Mouse (Mus musculus) heart, adult 11 months (tissue): ENCODE results near the gene Gm4969.

Experiments
- DNase-seq: peaks from one replicate; pipeline ENCODE4 v3.0.0; 2022

The Gm4969 gene

DNA sequence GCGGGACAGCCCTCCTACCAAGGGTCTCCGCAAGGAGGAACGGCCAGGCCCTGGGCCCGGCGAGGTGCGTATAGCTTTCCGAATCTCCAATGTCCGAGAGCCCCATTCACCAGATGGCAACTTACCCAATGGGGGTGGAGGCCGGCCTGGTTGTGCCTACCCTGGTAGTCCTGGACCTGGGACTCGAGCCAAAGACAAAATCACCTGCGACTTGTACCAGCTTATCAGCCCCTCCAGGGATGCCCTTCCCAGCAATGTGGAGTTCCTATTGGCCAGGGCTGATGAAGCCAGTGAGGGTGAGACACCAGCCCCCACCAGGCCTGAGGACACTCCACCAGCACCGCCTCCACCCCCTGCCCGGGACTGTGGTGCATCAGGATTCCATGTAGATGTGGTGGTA is 18.0 kb upstream of the Gm4969 start:
- DNase-seq, result peak; percentile 92

- peak; percentile 100 for DNase-seq
Measured at GRCm38 (mm10) chr7:19131324-19131848, 13.2 kb upstream of the Gm4969 start.

GRCm38 (mm10) chr7:19130657-19131056 is 12.5 kb upstream of the Gm4969 start:
- no peak for DNase-seq

- DNase-seq, result no peak
Measured at GRCm38 (mm10) chr7:19129396-19129795, 11.2 kb upstream of the Gm4969 start.

- DNase-seq, result no peak
Measured at GRCm38 (mm10) chr7:19127744-19128143, 9.6 kb upstream of the Gm4969 start.

DNA sequence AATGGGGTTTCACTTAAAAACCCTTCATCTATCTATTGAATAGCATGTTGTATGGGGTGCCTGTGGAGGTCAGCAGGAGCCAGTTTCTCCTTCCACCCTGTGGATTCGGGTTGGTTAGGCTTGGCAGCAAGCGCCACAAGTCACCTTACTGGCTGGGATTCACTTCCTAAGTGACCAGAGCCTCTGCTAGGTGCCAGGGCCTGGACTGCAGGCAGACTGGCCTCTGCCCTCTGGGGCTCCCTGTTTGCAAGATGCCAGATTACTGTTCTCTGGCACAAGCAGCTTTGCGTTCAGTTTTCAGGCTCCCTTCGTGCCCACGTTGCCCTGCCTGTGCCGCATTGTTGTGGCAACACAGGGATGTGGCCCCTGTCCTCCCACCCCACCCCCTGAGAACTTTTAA is 6.5 kb upstream of the Gm4969 start:
- DNase-seq, result no peak

GRCm38 (mm10) chr7:19121686-19122085 is 3.5 kb upstream of the Gm4969 start:
- DNase-seq, result no peak

- DNase-seq, result peak; percentile 100
Measured at GRCm38 (mm10) chr7:19119631-19120429, 1.7 kb upstream of the Gm4969 start, which contains the start of gene Fbxo46. Gene Fbxo46 (plus strand): TSS chr7:19119859.

DNA sequence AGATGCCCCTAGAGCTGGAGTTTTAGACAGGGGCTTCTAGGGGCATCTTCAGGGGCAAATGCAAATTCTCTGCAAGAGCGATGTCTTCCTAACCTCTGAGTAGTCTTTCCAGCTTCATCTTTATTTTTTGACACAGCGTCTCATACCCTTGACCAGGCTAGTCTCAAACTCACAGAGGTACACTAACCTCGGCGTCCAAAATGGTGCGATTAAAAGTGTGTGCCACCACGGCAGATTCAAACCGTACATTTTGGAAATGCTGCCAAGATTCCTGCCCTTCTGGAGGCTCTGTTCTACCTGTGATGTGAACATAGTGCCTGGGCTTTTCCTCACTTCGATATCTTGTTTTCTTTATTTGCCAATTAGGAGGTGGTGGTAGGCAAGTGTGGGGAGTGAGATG is 915 bp upstream of the Gm4969 start:
- peak; percentile 93 for DNase-seq

DNA sequence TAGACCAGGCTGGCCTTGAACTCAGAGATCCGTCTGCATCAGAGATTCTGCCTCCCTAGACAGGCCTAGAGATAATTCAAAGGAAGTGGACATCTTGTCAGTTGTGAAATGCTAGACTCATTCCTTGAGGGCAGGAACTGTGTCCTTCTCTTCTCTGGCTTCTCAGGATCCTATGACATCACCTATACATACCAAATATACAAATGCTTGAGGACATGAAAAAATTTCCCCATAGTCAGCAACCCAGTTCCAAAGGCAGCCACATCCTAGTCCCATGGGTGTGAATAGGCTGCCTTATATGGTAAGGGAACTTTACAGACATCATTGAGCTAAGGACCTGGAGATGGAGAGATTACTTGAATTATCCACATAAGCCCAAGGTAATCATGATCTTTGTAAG is 8.6 kb downstream of the Gm4969 start:
- no peak for DNase-seq

- DNase-seq, result no peak
Measured at GRCm38 (mm10) chr7:19107436-19107835, 10.7 kb downstream of the Gm4969 start.

DNA sequence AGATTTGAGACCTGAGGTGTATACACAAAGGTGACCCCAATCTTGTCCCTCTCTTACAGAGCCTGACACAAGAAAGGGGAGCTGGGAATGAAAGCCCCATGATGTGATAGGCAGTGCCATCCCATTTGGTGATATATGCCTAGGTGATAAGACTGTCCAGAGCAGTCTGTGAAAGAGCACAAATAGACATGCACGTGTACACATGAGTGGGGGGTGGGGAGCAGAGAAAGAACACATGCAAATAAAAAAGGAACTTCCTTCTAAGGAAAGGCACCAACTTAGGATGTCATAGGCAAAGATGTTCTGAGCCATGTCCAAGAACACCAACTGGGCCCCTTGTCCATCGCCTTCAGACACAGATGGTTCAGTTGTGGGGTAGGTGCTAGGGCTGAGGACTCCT is 13.7 kb downstream of the Gm4969 start:
- DNase-seq, result no peak

- DNase-seq, result no peak
Measured at GRCm38 (mm10) chr7:19103741-19104140, 14.4 kb downstream of the Gm4969 start.

- peak; percentile 92 for DNase-seq
Measured at GRCm38 (mm10) chr7:19100290-19100689, 17.9 kb downstream of the Gm4969 start.

- DNase-seq, result peak; percentile 91
Measured at GRCm38 (mm10) chr7:19098811-19099210, 19.4 kb downstream of the Gm4969 start.

DNA sequence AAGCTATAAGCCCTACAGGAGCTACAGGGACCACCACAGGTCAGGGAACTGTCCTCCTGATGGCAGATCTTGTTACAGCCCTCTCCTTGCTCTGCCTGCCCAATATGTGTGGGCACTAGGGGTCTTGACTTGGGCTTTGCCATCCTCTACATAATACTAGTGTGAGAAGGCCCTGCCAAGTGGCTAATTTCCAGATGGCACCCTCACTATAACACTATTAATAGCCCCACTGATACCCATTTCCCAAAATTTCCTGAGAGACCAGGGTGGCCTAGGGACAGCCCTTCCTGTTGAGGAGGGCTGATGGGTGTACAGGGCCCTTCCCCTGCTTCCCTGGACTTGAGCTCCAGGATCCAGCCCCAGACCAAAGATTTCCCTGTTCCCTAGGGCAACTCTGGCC is 20.3 kb downstream of the Gm4969 start:
- peak; percentile 96 for DNase-seq

- DNase-seq, result peak; percentile 95
Measured at GRCm38 (mm10) chr7:19097217-19097616, 21.0 kb downstream of the Gm4969 start.

GRCm38 (mm10) chr7:19096421-19096976 is 21.7 kb downstream of the Gm4969 start:
- DNase-seq, result peak; percentile 95

DNA sequence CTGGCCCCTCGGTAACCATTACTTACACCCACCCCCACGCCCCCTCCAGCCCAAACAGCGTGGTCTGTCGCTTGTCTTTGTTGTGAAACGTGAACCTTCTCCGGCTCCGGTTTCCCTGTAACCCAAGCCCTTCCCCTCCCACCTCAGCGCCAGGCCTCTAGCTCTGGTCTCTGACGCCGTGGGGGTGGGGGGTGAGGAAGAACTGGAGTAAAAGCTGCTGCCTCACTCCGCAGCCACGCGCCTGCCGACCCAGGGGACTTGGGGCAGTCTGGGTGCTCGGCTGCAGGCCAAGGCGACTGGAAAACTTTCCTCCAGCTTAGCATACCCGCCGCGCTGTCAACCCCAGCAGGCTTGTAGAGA is 22.4 kb downstream of the Gm4969 start:
- peak; percentile 97 for DNase-seq

GRCm38 (mm10) chr7:19094826-19095750 is 23.1 kb downstream of the Gm4969 start:
- peak; percentile 97 for DNase-seq

DNA sequence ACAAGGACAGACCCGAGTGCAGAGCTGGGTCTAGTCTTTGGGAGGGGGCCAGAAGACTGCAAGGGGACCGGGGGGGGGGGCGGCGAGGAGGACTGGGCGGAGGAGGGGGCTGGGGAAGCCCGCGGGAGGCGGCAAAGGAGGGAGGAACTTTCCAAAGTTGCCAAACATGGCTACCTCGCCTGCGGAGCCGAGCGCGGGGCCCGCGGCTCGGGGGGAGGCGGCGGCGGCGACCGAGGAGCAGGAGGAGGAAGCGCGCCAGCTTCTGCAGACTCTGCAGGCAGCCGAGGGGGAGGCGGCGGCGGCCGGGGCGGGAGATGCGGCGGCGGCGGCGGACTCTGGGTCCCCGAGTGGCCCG is 23.7 kb downstream of the Gm4969 start, which contains the start of gene Six5:
Six5 (plus strand) TSS at position 124 of the 355 bp plus-strand sequence.
- DNase-seq, result no peak

- DNase-seq, result peak; percentile 100
Measured at GRCm38 (mm10) chr7:19093537-19094385, 24.4 kb downstream of the Gm4969 start.
